Mouse (Mus musculus) kidney, adult 2 months (tissue): ENCODE results near the gene Cabp4.

Source experiments
- CTCF ChIP-seq: fragments of 200-500 bp; conservative IDR thresholded peaks from 2 replicates; pipeline ENCODE4 v1.5.1; 2011; ENCODE audit warnings: low read depth, mild to moderate bottlenecking, control low read depth, low read length, moderate library complexity, mixed read lengths; ENCODE audit not compliant: insufficient read depth, insufficient read length
- POLR2A ChIP-seq: fragments of 200-500 bp; IDR thresholded peaks from one replicate; pipeline ENCODE4 v1.6.1; 2011; ENCODE audit warnings: low read depth, low read length, control low read depth

DNA sequence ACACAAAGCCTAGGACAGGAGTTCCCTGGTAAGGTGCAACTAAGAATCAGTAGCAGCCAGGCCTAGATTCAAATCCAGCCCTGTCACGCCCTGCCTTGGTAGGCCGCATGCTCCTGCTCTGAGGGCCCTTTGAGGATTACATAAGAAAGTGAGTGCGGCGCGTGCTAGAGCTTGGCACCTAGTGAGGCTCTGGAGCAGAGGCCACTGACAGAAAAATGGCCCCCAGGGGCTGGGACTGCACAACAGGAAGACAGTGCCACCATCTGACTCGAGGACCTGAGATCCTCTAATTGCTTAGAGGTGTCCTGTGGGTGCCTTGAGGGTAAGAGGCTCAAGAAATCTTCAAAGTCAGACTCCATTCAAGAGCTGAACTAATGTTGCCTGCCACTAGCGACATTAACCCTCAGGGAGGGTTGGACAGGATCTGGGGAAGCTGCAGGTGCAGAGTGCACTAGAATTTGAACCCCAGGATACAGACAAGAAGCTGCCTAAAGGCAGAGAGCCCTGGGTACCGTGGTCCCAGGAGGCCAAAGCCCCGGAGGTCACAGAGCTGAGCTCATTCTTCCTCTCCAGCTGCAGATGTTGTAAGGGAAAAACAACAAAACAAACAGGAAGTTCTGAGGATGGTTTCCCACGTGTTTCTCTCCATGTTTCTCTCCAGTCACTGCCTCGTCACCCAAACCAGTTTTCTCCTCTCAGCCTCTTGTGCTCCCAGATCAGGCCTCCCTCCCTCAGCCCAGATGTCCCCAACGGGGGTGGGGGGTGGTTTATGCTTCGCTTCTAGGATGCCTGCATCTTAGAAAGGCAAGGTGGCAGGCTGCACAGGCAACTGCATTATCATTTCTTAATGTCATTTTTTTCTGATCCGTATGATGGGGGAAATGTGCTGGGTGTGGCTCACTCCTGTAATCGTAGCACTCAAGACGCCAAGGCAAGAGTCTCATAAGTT, 991 bp upstream of the Cabp4 start:
- no peak for TF ChIP-seq POLR2A
- TF ChIP-seq CTCF: no peak
